Mouse (Mus musculus) hindbrain, embryonic 15.5 days (tissue): ENCODE measurements at regions not wholly inside any gene's neighbourhood (a gene's known extent, or its start where the extent isn't known, plus 50 kb on each side); places are given as distances from the start of the nearest gene placed in this dataset. TPM values are rescaled to one million over a fixed set of nuclear protein-coding genes. Genes with fewer than 3 reads are reported as not detected.

Source experiments
- microRNA counts: library from miRNA; unstranded; fragments of <30 nt; microRNA quantifications from one replicate; lab custom pipeline; 2016
- microRNA-seq: library from miRNA; unstranded; fragments of <30 nt; microRNA quantifications from one replicate; pipeline ENCODE4, GENCODE M21; 2016

MicroRNAs encoded in the stretch of these regions (microRNA counts, 519-probe panel; counts per million panel counts)
- microRNA mmu-miR-184 (lab: Ali Mortazavi, UCI), result not detected

Small RNA genes in the stretch of these regions (microRNA-seq; reads per million reads assigned to microRNA genes)
- 21.4 reads per million, percentile 34 among the genes with 10 or more reads in this experiment for gene Mir184
